Mouse (Mus musculus) liver, embryonic 12.5 days (tissue): ENCODE measurements around the gene Map2k3. TPM values are rescaled to one million over a fixed set of nuclear protein-coding genes. Genes with fewer than 3 reads are reported as not detected.

Source experiments
- ATAC-seq: fragments of 200-750 bp; cut with Nextera tagmentation; 2 replicates; pipeline ENCODE4 v1.8.0; 2017; ENCODE audit warnings: moderate number of reproducible peaks, mild to moderate bottlenecking, moderate library complexity
- H3K27ac ChIP-seq: fragments of 300-500 bp; sonication (generic); 2 replicates; pipeline ENCODE4 v1.5.1; 2016; ENCODE audit warnings: mild to moderate bottlenecking
- H3K27me3 ChIP-seq: fragments of 300-500 bp; sonication (generic); replicated peaks from 2 replicates; pipeline ENCODE4 v1.6.1; 2016; ENCODE audit warnings: mild to moderate bottlenecking, moderate library complexity
- H3K36me3 ChIP-seq: fragments of 300-500 bp; sonication (generic); 2 replicates; pipeline ENCODE4 v1.6.1; 2016; ENCODE audit warnings: mild to moderate bottlenecking, moderate library complexity
- H3K4me1 ChIP-seq: fragments of 300-500 bp; sonication (generic); 2 replicates; pipeline ENCODE4 v1.6.1; 2016
- H3K4me2 ChIP-seq: fragments of 300-500 bp; sonication (generic); 2 replicates; pipeline ENCODE4 v1.6.1; 2016; ENCODE audit warnings: mild to moderate bottlenecking, moderate library complexity
- H3K4me3 ChIP-seq: fragments of 300-500 bp; sonication (generic); 2 replicates; pipeline ENCODE4 v1.5.1; 2016; ENCODE audit warnings: mild to moderate bottlenecking, moderate library complexity
- H3K9ac ChIP-seq: fragments of 300-500 bp; sonication (generic); 2 replicates; pipeline ENCODE4 v1.6.1; 2016; ENCODE audit warnings: mild to moderate bottlenecking, moderate library complexity
- H3K9me3 ChIP-seq: fragments of 300-500 bp; sonication (generic); replicated peaks from 2 replicates; pipeline ENCODE4 v1.6.1; 2016; ENCODE audit warnings: mild to moderate bottlenecking, moderate library complexity
- WGBS: fragments of 180-500 bp; shearing (Covaris S2); methylation state at CpG from one replicate; pipeline ENCODE4 v1.1.7; 2016; ENCODE audit not compliant: insufficient replicate concordance; 5-methylcytosine and 5-hydroxymethylcytosine counted together
- polyA plus RNA-seq: library from polyadenylated mRNA; unstranded; fragments of >200 nt; fragmentation: Nextera tagmentation; extraction: Ambion mirVana; gene quantifications from 2 replicates; pipeline ENCODE4 v1.2.1, GENCODE M21; 2016

The Map2k3 gene
- polyA plus RNA-seq, 1 experiment from 2014 or later, result 173 TPM

DNA sequence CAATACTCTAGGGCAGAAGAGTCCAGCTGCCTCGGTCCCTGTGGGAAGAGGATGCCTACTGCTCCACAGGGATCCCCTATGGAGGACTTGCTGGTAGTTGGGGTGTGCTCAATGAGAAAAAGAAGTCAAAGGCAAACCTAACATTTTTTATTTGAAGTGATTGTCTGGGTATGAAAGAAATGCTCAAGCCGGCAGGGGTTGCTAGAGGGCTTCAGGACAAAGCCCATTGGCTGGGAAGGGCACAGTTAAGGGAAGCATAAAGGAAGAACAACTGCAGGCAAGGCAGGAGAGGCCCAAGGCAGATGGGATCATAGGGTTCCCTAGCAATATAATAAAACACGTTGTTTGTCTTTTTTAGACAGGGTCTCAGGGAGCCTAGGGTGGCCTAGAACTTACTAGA lies 23.8 kb upstream of the Map2k3 start:
- no peak overlapping the region for H3K4me2 ChIP-seq
- no peak overlapping the region for H3K27ac ChIP-seq
- WGBS, result 60% methylated on average over 3 of the region's 3 CpGs
- ATAC-seq, result no peak
- 0 out of 2 replicates have a peak, but pooled peaks cover 11% of the 10 kb centered on the region for H3K27me3 ChIP-seq
- no peaks in the 10 kb centered on the region for H3K9me3 ChIP-seq
- H3K4me1 ChIP-seq, result peaks cover 21% of the 10 kb centered on the region
- H3K4me3 ChIP-seq, result no peak overlapping the region
- H3K36me3 ChIP-seq, result peaks cover 31% of the 10 kb centered on the region
- no peak overlapping the region for H3K9ac ChIP-seq

DNA sequence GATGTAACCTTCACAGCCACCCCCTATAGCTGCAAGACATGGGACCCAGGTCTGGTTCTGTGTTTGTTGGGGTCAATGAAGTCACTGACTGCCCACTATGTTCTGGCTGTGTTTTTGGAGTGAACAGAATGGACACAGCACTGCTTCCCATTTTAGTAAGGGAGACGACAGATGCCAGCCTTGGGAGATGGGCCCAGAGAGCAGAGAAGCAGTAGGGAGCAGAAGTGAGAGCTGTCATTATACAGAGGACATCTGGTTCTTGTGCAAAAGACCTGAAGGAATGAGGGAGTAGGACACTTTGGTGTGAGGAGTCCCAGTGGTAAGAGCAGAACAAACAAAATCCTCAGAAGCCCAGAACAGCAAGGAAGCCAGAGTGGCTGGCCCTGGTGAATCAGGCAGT lies 22.2 kb upstream of the Map2k3 start:
- 68% methylated on average over 1 of the region's 1 CpGs for WGBS
- Histone ChIP-seq H3K9ac (no peak overlapping the region), H3K9me3 (no peaks in the 10 kb centered on the region), H3K27ac (no peak overlapping the region), H3K4me2 (no peak overlapping the region), H3K4me1 (peaks cover 30% of the 10 kb centered on the region), H3K27me3 (0 out of 2 replicates have a peak, but pooled peaks cover 7% of the 10 kb centered on the region), H3K36me3 (peaks cover 25% of the 10 kb centered on the region), H3K4me3 (no peak overlapping the region)
- no peak for ATAC-seq

DNA sequence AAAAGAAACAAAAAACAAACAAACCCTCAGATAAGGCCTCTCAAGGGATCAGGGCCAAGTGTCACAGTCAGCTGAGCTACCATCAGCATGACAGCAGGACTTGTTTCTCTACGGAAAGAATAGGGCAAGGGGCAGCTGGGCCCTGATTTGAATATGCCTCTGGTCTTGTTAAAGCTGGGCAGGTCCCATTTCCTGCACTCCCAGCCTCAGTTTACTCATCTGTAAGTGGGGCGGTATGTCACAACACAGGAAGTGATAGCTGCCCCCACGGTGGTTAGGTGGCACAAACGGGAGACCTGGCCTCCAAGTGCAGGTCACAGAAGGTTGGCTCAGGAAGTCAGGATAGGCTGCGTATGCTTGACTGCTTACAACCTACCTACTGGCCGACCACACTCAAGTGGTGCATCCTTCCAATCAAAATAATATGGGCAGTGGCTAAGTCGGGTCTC lies 19.3 kb upstream of the Map2k3 start:
- Histone ChIP-seq H3K4me3 (peak overlapping the region; percentile 96), H3K9me3 (no peaks in the 10 kb centered on the region), H3K9ac (peak overlapping the region; percentile 96), H3K4me1 (peaks cover 56% of the 10 kb centered on the region), H3K27ac (peak overlapping the region; percentile 87), H3K36me3 (0 out of 2 replicates have a peak, but pooled peaks cover 3% of the 10 kb centered on the region), H3K27me3 (0 out of 2 replicates have a peak, but pooled peaks cover 3% of the 10 kb centered on the region), H3K4me2 (peak overlapping the region; percentile 96)
- no peak for ATAC-seq
- WGBS, result 30% methylated on average over 7 of the region's 7 CpGs

DNA sequence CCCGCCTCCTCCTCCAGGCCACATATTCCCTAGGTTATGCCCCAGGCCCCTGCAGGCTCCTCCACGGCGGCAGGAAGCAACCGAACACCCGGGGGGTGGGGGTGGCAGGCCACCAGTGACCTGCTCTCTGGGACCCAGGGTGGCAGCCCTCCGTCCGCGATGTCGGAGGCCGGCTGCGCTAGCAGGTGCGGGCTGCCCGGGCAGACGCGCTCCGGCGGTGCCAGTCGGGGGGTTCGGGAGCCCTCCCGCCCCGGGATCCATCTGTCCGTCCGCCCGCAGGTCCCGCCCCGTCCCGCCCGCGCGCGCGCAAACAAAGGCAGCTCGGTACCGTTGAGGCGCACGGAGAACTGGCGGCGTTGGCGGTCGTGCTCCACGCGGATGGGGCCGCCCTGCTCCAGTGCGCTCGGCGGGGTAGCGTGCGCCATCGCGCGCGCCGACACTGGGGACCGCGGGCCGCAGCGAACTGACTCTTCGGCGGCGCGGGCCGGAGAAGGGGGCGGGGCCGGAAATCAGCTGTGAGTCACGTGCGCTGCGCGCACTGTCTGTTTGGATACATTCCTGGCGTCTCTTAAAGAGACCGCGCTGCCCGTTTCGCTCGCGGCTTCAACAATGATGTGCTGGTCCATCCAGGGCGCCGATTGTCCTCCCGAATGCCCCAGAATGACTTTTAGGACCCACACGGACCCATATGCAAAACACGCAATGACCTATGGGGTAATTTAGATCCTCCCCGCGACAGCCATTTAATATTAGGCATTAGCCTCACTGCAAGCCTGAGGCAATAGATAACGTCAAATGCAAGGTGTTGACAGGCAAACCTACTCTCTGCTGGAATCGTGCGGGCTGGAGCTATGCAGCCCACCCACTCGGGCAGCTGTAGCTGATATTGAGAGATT lies 18.3 kb upstream of the Map2k3 start:
- peak overlapping the region; percentile 96 for H3K4me3 ChIP-seq
- H3K27me3 ChIP-seq, result 0 out of 2 replicates have a peak, but pooled peaks cover 3% of the 10 kb centered on the region
- no peaks in the 10 kb centered on the region for H3K9me3 ChIP-seq
- peak overlapping the region; percentile 96 for H3K9ac ChIP-seq
- H3K27ac ChIP-seq, result peak overlapping the region; percentile 87
- H3K36me3 ChIP-seq, result 0 out of 2 replicates have a peak, but pooled peaks cover 3% of the 10 kb centered on the region
- ATAC-seq, result peak; percentile 91
- H3K4me1 ChIP-seq, result peaks cover 62% of the 10 kb centered on the region
- peak overlapping the region; percentile 96 for H3K4me2 ChIP-seq
- WGBS, result 1% methylated on average over 65 of the region's 86 CpGs

GRCm38 (mm10) chr11:60914491-60914890 lies 17.3 kb upstream of the Map2k3 start, which contains the start of gene Natd1:
Natd1 (minus strand) TSS chr11:60914750.
- ATAC-seq, result no peak
- H3K27me3 ChIP-seq, result 0 out of 2 replicates have a peak, but pooled peaks cover 3% of the 10 kb centered on the region
- H3K27ac ChIP-seq, result peak within 1 kb of the TSS; percentile 87
- H3K4me3 ChIP-seq, result peak within 1 kb of the TSS; percentile 96
- peaks cover 65% of the 10 kb centered on the region for H3K4me1 ChIP-seq
- 47% methylated on average over 7 of the region's 7 CpGs for WGBS
- 0 out of 2 replicates have a peak, but pooled peaks cover 3% of the 10 kb centered on the region for H3K36me3 ChIP-seq
- H3K9ac ChIP-seq, result peak within 1 kb of the TSS; percentile 96
- peak within 1 kb of the TSS; percentile 96 for H3K4me2 ChIP-seq
- no peaks in the 10 kb centered on the region for H3K9me3 ChIP-seq

DNA sequence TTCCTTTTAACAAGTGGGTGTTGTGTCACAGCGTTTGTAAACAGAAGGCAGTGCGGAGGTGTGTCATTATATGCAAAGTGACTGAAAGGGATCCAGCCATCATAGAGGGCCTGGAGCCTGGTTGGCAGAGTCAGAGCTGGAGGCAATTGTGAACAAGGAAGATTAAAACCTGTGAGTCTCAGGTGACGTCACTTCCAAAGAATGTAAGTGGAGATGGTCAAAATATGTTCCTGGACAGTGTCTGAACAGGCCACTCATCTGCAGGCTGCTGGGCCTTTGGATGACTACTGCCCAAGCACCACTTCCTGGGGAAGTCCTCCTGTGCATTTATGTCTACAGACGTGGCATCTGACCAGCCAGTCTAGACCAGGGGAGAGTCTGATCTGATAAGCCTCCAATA lies 16.6 kb upstream of the Map2k3 start:
- no peak for ATAC-seq

GRCm38 (mm10) chr11:60920021-60920420 lies 11.8 kb upstream of the Map2k3 start:
- 45% methylated on average over 2 of the region's 2 CpGs for WGBS
- peak overlapping the region; percentile 55 for H3K27ac ChIP-seq
- H3K9ac ChIP-seq, result peak overlapping the region; percentile 29; the same call in 1 of the 2 replicates
- peaks cover 16% of the 10 kb centered on the region for H3K36me3 ChIP-seq
- H3K4me2 ChIP-seq, result no peak overlapping the region
- no peak overlapping the region for H3K4me3 ChIP-seq
- peaks cover 82% of the 10 kb centered on the region for H3K4me1 ChIP-seq
- H3K27me3 ChIP-seq, result no peaks in the 10 kb centered on the region
- ATAC-seq, result no peak
- no peaks in the 10 kb centered on the region for H3K9me3 ChIP-seq

More for the DNA sequence above, 16.6 kb upstream of the Map2k3 start:
- Histone ChIP-seq H3K4me1 (peaks cover 72% of the 10 kb centered on the region), H3K27ac (no peak overlapping the region), H3K9me3 (no peaks in the 10 kb centered on the region), H3K4me2 (no peak overlapping the region), H3K36me3 (peaks cover 9% of the 10 kb centered on the region; the same call in 1 of the 2 replicates), H3K27me3 (0 out of 2 replicates have a peak, but pooled peaks cover 3% of the 10 kb centered on the region), H3K4me3 (no peak overlapping the region), H3K9ac (no peak overlapping the region)
- WGBS, result 71% methylated on average over 4 of the region's 4 CpGs

DNA sequence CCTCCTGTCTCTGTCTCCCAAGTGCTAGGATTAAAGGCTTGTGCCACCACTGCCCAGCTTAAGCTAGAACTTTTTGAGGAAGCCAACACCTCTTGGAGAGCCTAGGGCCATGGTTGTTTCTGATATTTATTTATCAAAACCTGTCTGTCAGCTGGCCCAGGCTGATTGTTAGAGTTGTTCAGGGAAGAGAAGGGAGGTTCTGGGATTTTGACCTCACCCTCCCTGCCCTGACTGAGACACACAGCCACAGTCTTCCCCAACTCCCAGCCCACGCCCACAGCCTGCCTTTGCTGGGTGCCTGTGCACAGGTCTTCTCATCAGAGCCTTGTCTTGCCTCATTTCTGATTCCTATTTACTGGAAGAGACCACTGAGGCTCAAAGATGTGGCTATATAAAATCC lies 9.6 kb upstream of the Map2k3 start:
- Histone ChIP-seq H3K4me3 (no peak overlapping the region), H3K9ac (peak overlapping the region; percentile 45), H3K27me3 (no peaks in the 10 kb centered on the region), H3K4me2 (peak overlapping the region; percentile 41), H3K36me3 (peaks cover 16% of the 10 kb centered on the region), H3K9me3 (no peaks in the 10 kb centered on the region), H3K4me1 (peaks cover 86% of the 10 kb centered on the region), H3K27ac (peak overlapping the region; percentile 84)
- ATAC-seq, result peak; percentile 68
- 47% methylated on average over 1 of the region's 1 CpGs for WGBS

DNA sequence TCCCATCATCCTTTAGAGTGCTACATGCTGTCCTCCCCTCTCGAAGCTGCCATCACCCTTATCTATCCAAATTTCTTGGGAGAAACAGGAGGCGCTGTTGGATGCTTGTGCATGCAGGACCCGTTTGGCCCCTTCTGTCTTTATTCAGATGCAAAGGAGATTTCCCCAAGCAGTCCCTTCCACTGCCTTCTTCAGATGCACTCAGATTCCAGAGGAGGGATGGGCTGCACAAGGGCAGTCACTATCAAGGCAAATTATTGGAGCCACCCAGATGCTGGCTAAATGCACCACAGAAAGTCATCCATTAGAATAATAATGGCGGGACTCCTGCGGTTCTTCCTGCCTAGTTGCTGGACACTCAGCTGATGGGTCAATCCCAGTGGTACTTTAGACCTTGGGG lies 8.9 kb upstream of the Map2k3 start:
- Histone ChIP-seq H3K27me3 (no peaks in the 10 kb centered on the region), H3K4me3 (no peak overlapping the region), H3K9me3 (no peaks in the 10 kb centered on the region), H3K4me1 (peaks cover 85% of the 10 kb centered on the region), H3K36me3 (peaks cover 16% of the 10 kb centered on the region), H3K4me2 (peak overlapping the region; percentile 41; the same call in 1 of the 2 replicates), H3K9ac (peak overlapping the region; percentile 45; the same call in 1 of the 2 replicates), H3K27ac (peak overlapping the region; percentile 84)
- ATAC-seq, result no peak
- 77% methylated on average over 5 of the region's 5 CpGs for WGBS

DNA sequence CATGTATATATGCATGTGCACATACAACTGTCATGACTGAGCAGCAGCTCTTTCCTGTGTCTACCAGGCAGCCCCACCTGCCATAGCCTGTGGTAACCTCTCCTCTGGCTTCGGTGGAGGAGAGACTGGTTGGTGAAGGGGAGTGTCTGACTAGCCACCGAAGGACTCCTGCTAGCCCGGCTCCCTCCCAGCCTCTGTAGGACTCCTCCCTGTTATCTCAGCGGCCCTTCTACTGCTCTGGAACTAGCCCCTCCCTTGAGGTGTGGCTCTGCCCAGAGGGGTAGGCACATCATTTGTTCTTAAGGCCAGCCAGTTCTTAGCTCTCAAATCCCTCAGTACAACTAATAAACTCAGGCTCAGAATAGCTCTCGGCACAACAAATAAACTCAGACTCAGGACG lies 7.3 kb upstream of the Map2k3 start:
- H3K9ac ChIP-seq, result peak overlapping the region; percentile 59
- no peaks in the 10 kb centered on the region for H3K27me3 ChIP-seq
- peaks cover 16% of the 10 kb centered on the region for H3K36me3 ChIP-seq
- 24% methylated on average over 6 of the region's 6 CpGs for WGBS
- H3K4me2 ChIP-seq, result peak overlapping the region; percentile 58
- peak; percentile 94 for ATAC-seq
- peak overlapping the region; percentile 10; the same call in 1 of the 2 replicates for H3K4me3 ChIP-seq
- peak overlapping the region; percentile 88 for H3K27ac ChIP-seq
- peaks cover 83% of the 10 kb centered on the region for H3K4me1 ChIP-seq
- no peaks in the 10 kb centered on the region for H3K9me3 ChIP-seq

- H3K4me2 ChIP-seq, result peak overlapping the region; percentile 58
- peak; percentile 70 for ATAC-seq
- H3K36me3 ChIP-seq, result peaks cover 12% of the 10 kb centered on the region
- H3K9ac ChIP-seq, result peak overlapping the region; percentile 51; the same call in 1 of the 2 replicates
- H3K4me3 ChIP-seq, result peak overlapping the region; percentile 10; the same call in 1 of the 2 replicates
- peak overlapping the region; percentile 88 for H3K27ac ChIP-seq
- peaks cover 83% of the 10 kb centered on the region for H3K4me1 ChIP-seq
- H3K9me3 ChIP-seq, result no peaks in the 10 kb centered on the region
- no peaks in the 10 kb centered on the region for H3K27me3 ChIP-seq
- 39% methylated on average over 1 of the region's 1 CpGs for WGBS
Observed at GRCm38 (mm10) chr11:60924981-60925380, 6.9 kb upstream of the Map2k3 start.

DNA sequence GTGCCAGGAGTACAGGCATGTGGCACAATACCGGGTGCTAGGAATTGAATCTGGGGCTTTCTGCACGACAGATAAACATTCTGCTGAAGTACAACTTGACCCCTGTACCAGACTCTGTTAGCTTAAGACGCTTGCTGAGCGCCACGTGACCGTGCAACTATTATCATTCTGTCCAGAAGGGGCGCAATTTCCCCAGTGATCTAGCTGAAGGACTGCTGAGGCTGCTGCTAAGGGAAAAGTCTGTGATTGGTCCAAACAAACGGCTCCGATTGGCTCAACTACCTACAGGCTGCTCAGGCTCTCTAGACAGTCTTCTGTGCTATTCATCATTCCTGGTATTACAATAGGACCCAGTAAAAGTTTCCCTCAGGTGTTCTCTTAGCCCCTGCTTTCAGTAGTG lies 4.6 kb upstream of the Map2k3 start:
- 1% methylated on average over 9 of the region's 9 CpGs for WGBS
- peak overlapping the region; percentile 47; the same call in 1 of the 2 replicates for H3K9ac ChIP-seq
- no peak overlapping the region for H3K4me3 ChIP-seq
- peak overlapping the region; percentile 38 for H3K4me2 ChIP-seq
- H3K27me3 ChIP-seq, result no peaks in the 10 kb centered on the region
- H3K9me3 ChIP-seq, result no peaks in the 10 kb centered on the region
- peak overlapping the region; percentile 52 for H3K27ac ChIP-seq
- H3K36me3 ChIP-seq, result no peaks in the 10 kb centered on the region
- ATAC-seq, result peak; percentile 25
- H3K4me1 ChIP-seq, result peaks cover 77% of the 10 kb centered on the region
